Mouse (Mus musculus) forebrain, embryonic 12.5 days (tissue): Measurements from ENCODE around the gene Tbc1d22a. TPM values are rescaled to one million over a fixed set of nuclear protein-coding genes. Genes with fewer than 3 reads are reported as not detected.
A peak's percentile ranks its signal among the peaks of the same experiment; 100 is the strongest.

Source experiments
- ATAC-seq: fragments of 200-750 bp; cut with Nextera tagmentation; 2 replicates; pipeline ENCODE4 v1.8.0; 2017; ENCODE audit warnings: moderate TSS enrichment; ENCODE audit not compliant: low FRiP score
- H3K27ac ChIP-seq: fragments of 300-500 bp; sonication (generic); 2 replicates; pipeline ENCODE4 v1.5.1; 2016; ENCODE audit warnings: mild to moderate bottlenecking
- H3K27me3 ChIP-seq: fragments of 300-500 bp; sonication (generic); 2 replicates; pipeline ENCODE4 v1.6.1; 2016; ENCODE audit warnings: mild to moderate bottlenecking
- H3K36me3 ChIP-seq: fragments of 300-500 bp; sonication (generic); replicated peaks from 2 replicates; pipeline ENCODE4 v1.6.1; 2016; ENCODE audit warnings: mild to moderate bottlenecking
- H3K4me1 ChIP-seq: fragments of 300-500 bp; sonication (generic); 2 replicates; pipeline ENCODE4 v1.6.1; 2016
- H3K4me2 ChIP-seq: fragments of 300-500 bp; sonication (generic); 2 replicates; pipeline ENCODE4 v1.6.1; 2016; ENCODE audit warnings: mild to moderate bottlenecking, moderate library complexity
- H3K4me3 ChIP-seq: fragments of 300-500 bp; sonication (generic); replicated peaks from 2 replicates; pipeline ENCODE4 v1.5.1; 2016; ENCODE audit warnings: mild to moderate bottlenecking
- H3K9ac ChIP-seq: fragments of 300-500 bp; sonication (generic); 2 replicates; pipeline ENCODE4 v1.6.1; 2016; ENCODE audit warnings: mild to moderate bottlenecking
- H3K9me3 ChIP-seq: fragments of 300-500 bp; sonication (generic); 2 replicates; pipeline ENCODE4 v1.6.1; 2016
- WGBS: fragments of 180-500 bp; shearing (Covaris S2); methylation state at CpG from one replicate; pipeline ENCODE4 v1.1.7; 2016; 5-methylcytosine and 5-hydroxymethylcytosine counted together
- polyA plus RNA-seq: library from polyadenylated mRNA; unstranded; fragments of >200 nt; fragmentation: Nextera tagmentation; extraction: Ambion mirVana; gene quantifications from 2 replicates; pipeline ENCODE4 v1.2.1, GENCODE M21; 2016

Gene Tbc1d22a
- polyA plus RNA-seq, 1 experiment from 2014 or later = 9.1 TPM

GRCm38 (mm10) chr15:86473473-86473872 lies 259.2 kb downstream of the Tbc1d22a start:
- peaks cover 25% of the 10 kb centered on the region for H3K4me1 ChIP-seq
- H3K4me2 ChIP-seq = no peak overlapping the region
- H3K9me3 ChIP-seq = peaks cover 11% of the 10 kb centered on the region; the same call in 1 of the 2 replicates
- no peak for ATAC-seq
- no peak overlapping the region for H3K9ac ChIP-seq
- H3K27me3 ChIP-seq = no peaks in the 10 kb centered on the region
- H3K27ac ChIP-seq = no peak overlapping the region
- 81% methylated on average over 11 of the region's 11 CpGs for WGBS
- no peaks in the 10 kb centered on the region for H3K36me3 ChIP-seq
- H3K4me3 ChIP-seq = no peak overlapping the region

DNA sequence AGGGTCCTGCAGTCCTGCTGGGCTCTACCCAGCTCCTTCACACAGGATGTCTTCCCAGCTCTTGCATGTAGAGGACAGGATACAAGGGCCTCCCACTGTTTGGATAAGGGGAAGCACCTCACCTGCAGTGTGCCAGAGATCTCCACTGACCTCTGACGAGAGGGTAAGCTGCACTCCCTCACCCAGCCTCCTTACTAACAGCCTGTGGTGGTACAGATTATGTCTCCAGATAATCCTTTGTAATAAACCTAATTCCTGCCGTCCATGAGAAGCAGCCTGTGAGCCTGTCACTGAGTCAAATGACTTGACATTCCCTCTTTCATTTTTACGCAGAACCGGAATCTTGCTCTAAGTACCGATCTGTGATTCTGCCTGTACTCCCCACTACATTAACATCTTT lies 260.7 kb downstream of the Tbc1d22a start:
- 0 out of 2 replicates have a peak, but pooled peaks cover under 1% of the 10 kb centered on the region for H3K9me3 ChIP-seq
- no peak overlapping the region for H3K4me2 ChIP-seq
- no peak for ATAC-seq
- H3K4me3 ChIP-seq = no peak overlapping the region
- H3K27me3 ChIP-seq = no peaks in the 10 kb centered on the region
- peaks cover 35% of the 10 kb centered on the region for H3K4me1 ChIP-seq
- WGBS = 57% methylated on average over 5 of the region's 5 CpGs
- no peaks in the 10 kb centered on the region for H3K36me3 ChIP-seq
- no peak overlapping the region for H3K27ac ChIP-seq
- H3K9ac ChIP-seq = no peak overlapping the region

- Histone ChIP-seq H3K36me3 (no peaks in the 10 kb centered on the region), H3K9me3 (no peaks in the 10 kb centered on the region), H3K27ac (no peak overlapping the region), H3K4me2 (no peak overlapping the region), H3K4me1 (peaks cover 35% of the 10 kb centered on the region), H3K27me3 (no peaks in the 10 kb centered on the region), H3K4me3 (no peak overlapping the region), H3K9ac (no peak overlapping the region)
- ATAC-seq = no peak
- 68% methylated on average over 6 of the region's 6 CpGs for WGBS
Observed at GRCm38 (mm10) chr15:86476483-86476882, 262.2 kb downstream of the Tbc1d22a start.

DNA sequence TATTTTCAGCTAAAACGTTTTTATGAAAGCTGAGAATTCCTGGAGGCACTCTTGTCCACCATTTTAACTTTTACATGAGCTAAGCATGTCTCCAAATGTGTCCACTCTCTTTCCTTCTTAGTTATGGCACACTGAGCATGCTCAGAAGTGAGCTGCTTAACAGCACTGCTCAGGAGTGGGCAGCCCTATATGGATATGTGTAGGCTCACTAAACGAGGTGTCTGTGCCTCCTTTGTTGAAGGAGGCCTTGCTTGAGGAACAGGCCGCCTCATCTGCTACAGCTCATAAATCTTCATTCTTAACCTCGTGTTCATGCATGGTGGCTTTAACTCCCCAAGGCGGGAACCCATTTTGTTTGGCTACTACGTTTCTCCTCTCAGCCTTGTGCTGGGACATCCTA lies 262.8 kb downstream of the Tbc1d22a start:
- WGBS = 60% methylated on average over 6 of the region's 6 CpGs
- Histone ChIP-seq H3K9ac (no peak overlapping the region), H3K27me3 (no peaks in the 10 kb centered on the region), H3K27ac (no peak overlapping the region; the same call in 1 of the 2 replicates), H3K9me3 (no peaks in the 10 kb centered on the region), H3K4me1 (peaks cover 35% of the 10 kb centered on the region), H3K4me2 (no peak overlapping the region), H3K36me3 (no peaks in the 10 kb centered on the region), H3K4me3 (no peak overlapping the region)
- no peak for ATAC-seq

DNA sequence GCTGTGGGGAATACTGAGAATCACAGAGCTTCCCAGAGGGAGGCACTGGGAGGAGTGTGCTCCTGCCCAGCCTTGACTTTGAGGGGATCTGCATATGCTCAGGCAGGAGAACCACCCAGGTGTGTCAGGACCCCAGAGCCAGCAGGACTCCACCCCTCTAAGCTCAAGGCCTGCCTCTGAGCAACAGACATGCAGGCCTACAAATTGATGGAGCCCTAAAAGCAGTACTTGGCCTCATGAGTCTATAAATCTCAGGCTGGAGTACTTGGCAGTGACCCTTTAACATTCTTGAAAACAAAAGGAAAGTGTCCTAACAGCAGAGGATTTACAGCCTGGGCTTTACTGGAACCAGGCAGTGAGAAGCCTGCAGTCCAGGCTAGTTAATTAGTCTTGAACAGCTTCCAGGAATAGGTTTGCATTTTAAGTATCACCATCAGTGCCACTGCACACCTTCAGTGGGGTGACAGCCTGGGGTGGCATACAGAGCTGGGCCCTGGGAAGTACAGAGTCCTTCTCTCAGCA lies 263.3 kb downstream of the Tbc1d22a start:
- peaks cover 35% of the 10 kb centered on the region for H3K4me1 ChIP-seq
- H3K9ac ChIP-seq = no peak overlapping the region
- peak; percentile 41; the same call in 1 of the 2 replicates for ATAC-seq

GRCm38 (mm10) chr15:86478685-86479502 lies 264.6 kb downstream of the Tbc1d22a start:
- no peaks in the 10 kb centered on the region for H3K36me3 ChIP-seq
- 72% methylated on average over 13 of the region's 13 CpGs for WGBS
- 0 out of 2 replicates have a peak, but pooled peaks have one; percentile 27 for ATAC-seq
- no peak overlapping the region for H3K9ac ChIP-seq
- H3K4me1 ChIP-seq = peaks cover 35% of the 10 kb centered on the region
- H3K4me3 ChIP-seq = no peak overlapping the region
- H3K4me2 ChIP-seq = no peak overlapping the region
- no peaks in the 10 kb centered on the region for H3K9me3 ChIP-seq
- H3K27me3 ChIP-seq = no peaks in the 10 kb centered on the region; the same call in 1 of the 2 replicates
- H3K27ac ChIP-seq = 0 out of 2 replicates have a peak overlapping the region, but pooled peaks have one; percentile 6

More for the DNA sequence above, 263.3 kb downstream of the Tbc1d22a start:
- no peak overlapping the region for H3K4me2 ChIP-seq
- no peaks in the 10 kb centered on the region for H3K27me3 ChIP-seq
- H3K4me3 ChIP-seq = no peak overlapping the region
- H3K9me3 ChIP-seq = no peaks in the 10 kb centered on the region
- H3K27ac ChIP-seq = no peak overlapping the region; the same call in 1 of the 2 replicates
- H3K36me3 ChIP-seq = no peaks in the 10 kb centered on the region

DNA sequence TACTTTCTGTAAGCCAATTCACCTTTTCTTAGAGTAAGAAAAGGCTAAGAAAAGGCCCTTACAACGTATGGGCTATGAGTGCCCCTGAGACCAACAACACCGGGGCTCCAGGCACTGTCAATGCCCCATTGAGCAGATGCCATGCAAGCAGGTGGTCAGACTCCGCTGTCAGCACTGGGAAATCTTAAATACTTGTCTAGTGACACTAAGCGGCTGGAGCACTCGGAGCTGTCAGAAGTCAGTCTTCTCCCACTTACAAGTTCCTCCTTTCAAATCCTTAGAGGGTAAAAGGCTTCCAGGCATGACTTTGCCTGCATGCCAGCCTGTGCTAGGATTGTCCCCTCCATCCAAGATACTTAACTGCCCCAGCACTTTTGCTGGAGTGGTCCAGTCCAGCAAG lies 268.1 kb downstream of the Tbc1d22a start:
- Histone ChIP-seq H3K27me3 (no peaks in the 10 kb centered on the region; the same call in 1 of the 2 replicates), H3K9me3 (no peaks in the 10 kb centered on the region), H3K9ac (no peak overlapping the region), H3K27ac (no peak overlapping the region), H3K4me2 (no peak overlapping the region), H3K36me3 (no peaks in the 10 kb centered on the region), H3K4me1 (peaks cover 32% of the 10 kb centered on the region), H3K4me3 (no peak overlapping the region)
- WGBS = 86% methylated on average over 5 of the region's 5 CpGs
- ATAC-seq = no peak

- no peak overlapping the region for H3K4me2 ChIP-seq
- no peaks in the 10 kb centered on the region for H3K36me3 ChIP-seq
- H3K4me1 ChIP-seq = peaks cover 16% of the 10 kb centered on the region
- no peaks in the 10 kb centered on the region for H3K9me3 ChIP-seq
- no peak overlapping the region for H3K27ac ChIP-seq
- no peak for ATAC-seq
- no peak overlapping the region for H3K9ac ChIP-seq
- 82% methylated on average over 6 of the region's 6 CpGs for WGBS
- no peak overlapping the region for H3K4me3 ChIP-seq
- no peaks in the 10 kb centered on the region; the same call in 1 of the 2 replicates for H3K27me3 ChIP-seq
Observed at GRCm38 (mm10) chr15:86485815-86486214, 271.6 kb downstream of the Tbc1d22a start.

GRCm38 (mm10) chr15:86487359-86487758 lies 273.1 kb downstream of the Tbc1d22a start:
- peaks cover 16% of the 10 kb centered on the region for H3K4me1 ChIP-seq
- no peaks in the 10 kb centered on the region; the same call in 1 of the 2 replicates for H3K27me3 ChIP-seq
- WGBS = 54% methylated on average over 5 of the region's 5 CpGs
- H3K4me3 ChIP-seq = no peak overlapping the region
- no peak overlapping the region for H3K27ac ChIP-seq
- no peak overlapping the region for H3K4me2 ChIP-seq
- H3K9me3 ChIP-seq = no peaks in the 10 kb centered on the region
- no peaks in the 10 kb centered on the region for H3K36me3 ChIP-seq
- H3K9ac ChIP-seq = no peak overlapping the region
- no peak for ATAC-seq

GRCm38 (mm10) chr15:86491434-86492099 lies 277.3 kb downstream of the Tbc1d22a start:
- Histone ChIP-seq H3K4me2 (no peak overlapping the region), H3K4me1 (peaks cover 11% of the 10 kb centered on the region), H3K9me3 (no peaks in the 10 kb centered on the region), H3K27me3 (no peaks in the 10 kb centered on the region), H3K9ac (no peak overlapping the region), H3K36me3 (no peaks in the 10 kb centered on the region), H3K27ac (no peak overlapping the region), H3K4me3 (no peak overlapping the region)
- WGBS = 89% methylated on average over 12 of the region's 12 CpGs
- no peak for ATAC-seq

- Histone ChIP-seq H3K4me2 (no peak overlapping the region), H3K36me3 (no peaks in the 10 kb centered on the region), H3K27me3 (no peaks in the 10 kb centered on the region), H3K9me3 (no peaks in the 10 kb centered on the region), H3K27ac (no peak overlapping the region), H3K4me3 (no peak overlapping the region), H3K9ac (no peak overlapping the region), H3K4me1 (peaks cover 4% of the 10 kb centered on the region)
- WGBS = 78% methylated on average over 5 of the region's 5 CpGs
- ATAC-seq = no peak
Observed at GRCm38 (mm10) chr15:86492636-86493035, 278.4 kb downstream of the Tbc1d22a start.

DNA sequence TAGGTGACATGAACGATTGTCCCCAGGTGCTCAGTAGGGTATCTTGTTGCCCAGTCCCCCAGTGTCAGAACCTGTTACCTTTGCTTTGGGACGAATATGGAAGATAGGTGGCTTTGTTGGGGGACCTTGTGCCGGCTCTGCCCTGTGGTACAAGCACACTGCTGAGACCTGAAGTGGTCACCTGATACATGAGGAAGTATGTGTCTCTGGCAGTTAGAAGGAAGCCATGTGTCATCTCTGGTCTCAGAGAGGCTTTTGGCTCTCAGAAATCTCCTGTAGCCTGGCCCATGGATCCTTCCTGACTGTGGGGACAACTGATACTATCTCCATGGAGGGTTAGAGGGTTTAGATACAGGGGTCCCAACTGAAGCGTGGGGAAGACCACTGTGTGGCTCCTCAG lies 281.9 kb downstream of the Tbc1d22a start:
- H3K27me3 ChIP-seq = no peaks in the 10 kb centered on the region

More for the DNA sequence above, 281.9 kb downstream of the Tbc1d22a start:
- H3K4me2 ChIP-seq = no peak overlapping the region
- H3K4me3 ChIP-seq = no peak overlapping the region
- no peaks in the 10 kb centered on the region for H3K4me1 ChIP-seq
- no peak overlapping the region for H3K27ac ChIP-seq
- WGBS = 91% methylated on average over 4 of the region's 4 CpGs
- H3K36me3 ChIP-seq = no peaks in the 10 kb centered on the region
- H3K9me3 ChIP-seq = no peaks in the 10 kb centered on the region
- no peak overlapping the region for H3K9ac ChIP-seq
- ATAC-seq = no peak
